Mouse (Mus musculus) forebrain, postnatal 0 days (tissue): ENCODE measurements around the gene Kcnq5. TPM values are rescaled to one million over a fixed set of nuclear protein-coding genes. Genes with fewer than 3 reads are reported as not detected.

Source experiments
- ATAC-seq: fragments of 200-750 bp; cut with Nextera tagmentation; 2 replicates; pipeline ENCODE4 v1.8.0; 2017; ENCODE audit warnings: mild to moderate bottlenecking, moderate library complexity
- DNase-seq: peaks from one replicate; pipeline ENCODE4 v3.0.0-alpha.2; 2015
- H3K27ac ChIP-seq: fragments of 300-500 bp; sonication (generic); 2 replicates; pipeline ENCODE4 v1.5.1; 2014; ENCODE audit warnings: low read depth, mild to moderate bottlenecking, antibody characterized with exemption, low read length, moderate library complexity, mixed read lengths
- H3K27me3 ChIP-seq: fragments of 300-500 bp; sonication (generic); 2 replicates; pipeline ENCODE4 v1.6.1; 2014; ENCODE audit warnings: mild to moderate bottlenecking, low read length, mixed read lengths; ENCODE audit not compliant: insufficient read depth
- H3K36me3 ChIP-seq: fragments of 300-500 bp; sonication (generic); 2 replicates; pipeline ENCODE4 v1.6.1; 2014; ENCODE audit warnings: mild to moderate bottlenecking, moderate library complexity; ENCODE audit not compliant: insufficient read depth
- H3K4me1 ChIP-seq: fragments of 300-500 bp; sonication (generic); 2 replicates; pipeline ENCODE4 v1.6.1; 2014; ENCODE audit warnings: antibody characterized with exemption; ENCODE audit not compliant: insufficient read depth
- H3K4me2 ChIP-seq: fragments of 300-500 bp; sonication (generic); 2 replicates; pipeline ENCODE4 v1.6.1; 2014; ENCODE audit warnings: low read depth, mild to moderate bottlenecking, moderate library complexity
- H3K4me3 ChIP-seq: fragments of 300-500 bp; sonication (generic); 2 replicates; pipeline ENCODE4 v1.5.1; 2014; ENCODE audit warnings: low read depth, low read length, mixed read lengths
- H3K9ac ChIP-seq: fragments of 300-500 bp; sonication (generic); 2 replicates; pipeline ENCODE4 v1.6.1; 2014; ENCODE audit warnings: mild to moderate bottlenecking
- H3K9me3 ChIP-seq: fragments of 300-500 bp; sonication (generic); 2 replicates; pipeline ENCODE4 v1.6.1; 2016; ENCODE audit warnings: low read length
- CTCF ChIP-seq: sonication (generic); IDR thresholded peaks from 2 replicates; pipeline ENCODE4 v1.5.1; 2016; ENCODE audit warnings: antibody characterized with exemption, control low read depth, low read depth
- WGBS: fragments of 180-500 bp; shearing (Covaris S2); extraction: QIAGEN DNeasy Blood & Tissue Kit; methylation state at CpG from one replicate; pipeline ENCODE4 v1.1.7; 2014; 5-methylcytosine and 5-hydroxymethylcytosine counted together
- polyA plus RNA-seq: library from polyadenylated mRNA; unstranded; fragments of >200 nt; fragmentation: Nextera tagmentation; extraction: Ambion mirVana; gene quantifications from 2 replicates; pipeline ENCODE4 v1.2.1, GENCODE M21; 2015
- total RNA-seq: library from RNA; depleted of rRNA; stranded (reverse); fragments of >200 nt; gene quantifications from 2 replicates; pipeline ENCODE4 v1.2.3, GENCODE M21; 2014; rRNA removed

Gene Kcnq5
- 17.7 and 18.9 TPM in 2 replicates for total RNA-seq
- 2.8 and 3.4 TPM in 2 replicates for polyA plus RNA-seq

DNA sequence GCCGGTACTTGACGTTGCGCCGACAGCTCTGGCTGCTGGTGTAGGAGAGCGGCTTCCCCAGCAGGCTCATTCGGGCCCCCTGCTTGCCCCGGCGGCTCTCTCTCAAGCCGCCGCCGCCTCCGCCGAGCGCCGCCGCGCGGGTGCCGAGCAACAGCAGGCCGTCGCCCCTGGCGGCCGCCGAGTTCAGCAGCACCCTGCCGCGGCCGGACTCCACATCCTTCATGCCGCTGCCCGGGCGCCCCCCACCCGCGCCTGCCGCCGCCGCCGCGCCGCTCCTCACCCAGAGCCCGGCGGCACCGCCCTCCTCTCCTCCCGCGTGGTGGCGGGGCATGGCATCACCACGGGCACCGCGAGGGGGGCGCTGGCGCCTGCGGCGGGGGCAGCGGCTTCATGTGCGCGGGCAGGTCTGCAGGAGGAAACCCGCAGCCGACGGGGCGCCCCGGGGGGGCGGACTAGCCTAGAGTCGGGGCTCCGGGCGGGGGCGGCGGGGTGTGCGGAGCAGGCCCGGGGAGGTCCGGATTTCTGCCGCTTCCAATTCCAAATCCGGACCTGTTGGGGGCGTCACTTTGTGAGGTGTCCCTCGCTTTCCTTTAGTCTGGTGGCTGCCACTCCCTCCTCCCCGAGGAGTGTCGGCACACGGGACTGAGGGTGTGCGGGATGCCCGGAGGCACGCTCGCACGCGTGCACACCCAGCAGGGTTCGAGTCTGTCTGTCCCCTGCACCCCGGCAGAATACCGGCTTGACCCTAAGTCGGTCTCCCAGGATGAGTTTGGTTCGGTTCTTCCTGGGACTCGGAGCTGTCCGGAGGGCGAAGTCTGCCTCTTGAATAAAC lies at the start of gene Kcnq5:
TSS of gene Kcnq5 (minus strand) at position 692 of the 832 bp plus-strand sequence.
- no peaks in the 10 kb centered on the region for H3K4me1 ChIP-seq
- 3% methylated on average over 75 of the region's 89 CpGs for WGBS
- no peaks in the 10 kb centered on the region for H3K36me3 ChIP-seq
- H3K9me3 ChIP-seq, result no peaks in the 10 kb centered on the region
- ATAC-seq (peak; percentile 86), DNase-seq (peak; percentile 73)
- no peaks in the 10 kb centered on the region for H3K27me3 ChIP-seq
- peak within 1 kb of the TSS; percentile 67 for H3K9ac ChIP-seq
- peak within 1 kb of the TSS; percentile 79 for H3K4me2 ChIP-seq
- H3K27ac ChIP-seq, result peak within 1 kb of the TSS; percentile 70
- TF ChIP-seq CTCF, result peak; percentile 34
- H3K4me3 ChIP-seq, result peak within 1 kb of the TSS; percentile 73

DNA sequence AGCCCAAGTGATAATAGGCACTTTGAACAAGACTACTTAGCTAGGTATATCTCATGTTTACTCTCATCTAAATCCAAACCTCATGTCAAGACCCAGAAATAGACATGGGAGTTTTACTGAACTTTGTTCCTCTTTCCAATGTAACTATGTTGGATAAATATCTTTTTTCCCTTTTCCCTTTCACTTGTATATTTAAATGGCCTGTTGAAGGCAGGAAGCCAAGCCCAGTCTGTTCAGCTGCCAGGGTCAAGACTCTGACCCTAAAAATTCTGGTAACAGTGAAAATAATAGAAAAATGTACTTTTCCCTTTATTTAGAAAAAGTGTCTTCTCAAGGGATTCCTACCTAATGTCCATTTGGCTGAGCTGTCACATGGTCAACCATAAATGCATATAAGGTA lies 18.0 kb upstream of the Kcnq5 start:
- ATAC-seq (no peak), DNase-seq (no peak)
- Histone ChIP-seq H3K4me3 (no peak overlapping the region), H3K9ac (no peak overlapping the region), H3K4me1 (no peaks in the 10 kb centered on the region), H3K27me3 (no peaks in the 10 kb centered on the region), H3K36me3 (no peaks in the 10 kb centered on the region), H3K9me3 (no peaks in the 10 kb centered on the region), H3K4me2 (no peak overlapping the region), H3K27ac (no peak overlapping the region)
- no peak for TF ChIP-seq CTCF

GRCm38 (mm10) chr1:21979292-21979691 lies 17.6 kb upstream of the Kcnq5 start:
- no peaks in the 10 kb centered on the region for H3K4me1 ChIP-seq
- ATAC-seq (no peak), DNase-seq (no peak)
- H3K4me2 ChIP-seq, result no peak overlapping the region
- H3K9ac ChIP-seq, result no peak overlapping the region
- H3K9me3 ChIP-seq, result no peaks in the 10 kb centered on the region
- no peak for TF ChIP-seq CTCF
- no peak overlapping the region for H3K4me3 ChIP-seq
- H3K36me3 ChIP-seq, result no peaks in the 10 kb centered on the region
- H3K27ac ChIP-seq, result no peak overlapping the region
- H3K27me3 ChIP-seq, result no peaks in the 10 kb centered on the region
- WGBS, result 76% methylated on average over 1 of the region's 1 CpGs

DNA sequence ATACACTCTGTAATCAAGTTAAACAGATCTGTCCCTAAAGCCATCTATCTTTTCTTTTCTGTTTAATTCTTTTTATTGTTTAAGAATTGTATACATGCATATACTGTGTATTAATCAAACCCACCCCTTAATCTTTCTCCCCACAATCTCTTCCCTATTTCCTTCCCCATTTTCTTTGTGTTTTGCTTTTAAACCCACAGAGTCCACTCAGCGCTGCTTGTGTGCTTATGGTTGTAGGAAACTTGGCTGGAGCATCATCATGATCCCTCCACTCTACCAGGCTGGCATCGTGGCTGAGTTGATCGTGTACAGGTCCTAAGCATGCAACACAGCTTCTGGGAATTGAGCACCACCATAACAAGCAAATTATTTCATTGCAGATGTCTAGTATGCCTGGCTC lies 12.3 kb upstream of the Kcnq5 start:
- Histone ChIP-seq H3K27me3 (no peaks in the 10 kb centered on the region), H3K27ac (no peak overlapping the region), H3K9me3 (no peaks in the 10 kb centered on the region), H3K36me3 (no peaks in the 10 kb centered on the region), H3K4me1 (no peaks in the 10 kb centered on the region), H3K4me3 (no peak overlapping the region), H3K9ac (no peak overlapping the region), H3K4me2 (no peak overlapping the region)
- no peak for TF ChIP-seq CTCF
- DNase-seq (no peak), ATAC-seq (no peak)
- 94% methylated on average over 3 of the region's 3 CpGs for WGBS

GRCm38 (mm10) chr1:21967139-21967538 lies 5.4 kb upstream of the Kcnq5 start:
- ATAC-seq (no peak), DNase-seq (peak; percentile 33)
- Histone ChIP-seq H3K27ac (no peak overlapping the region), H3K27me3 (no peaks in the 10 kb centered on the region), H3K36me3 (no peaks in the 10 kb centered on the region), H3K9ac (no peak overlapping the region), H3K4me2 (no peak overlapping the region), H3K9me3 (no peaks in the 10 kb centered on the region), H3K4me1 (no peaks in the 10 kb centered on the region), H3K4me3 (no peak overlapping the region)
- WGBS, result 67% methylated on average over 3 of the region's 3 CpGs
- TF ChIP-seq CTCF, result peak; percentile 56

- Histone ChIP-seq H3K9ac (no peak overlapping the region), H3K36me3 (no peaks in the 10 kb centered on the region), H3K9me3 (no peaks in the 10 kb centered on the region), H3K27ac (no peak overlapping the region), H3K4me2 (peak overlapping the region; percentile 79; the same call in 1 of the 2 replicates), H3K4me3 (peak overlapping the region; percentile 73), H3K4me1 (no peaks in the 10 kb centered on the region), H3K27me3 (no peaks in the 10 kb centered on the region)
- DNase-seq (no peak), ATAC-seq (no peak)
- TF ChIP-seq CTCF, result no peak
- WGBS, result 52% methylated on average over 16 of the region's 16 CpGs
These were observed 1.4 kb upstream of the Kcnq5 start for GRCm38 (mm10) chr1:21962896-21963864.
